Mouse (Mus musculus) left cerebral cortex, postnatal 4 days (tissue): Measurements from ENCODE around the gene Nr5a1. TPM values are rescaled to one million over a fixed set of nuclear protein-coding genes. Genes with fewer than 3 reads are reported as not detected.

ENCODE experiments used
- DNase-seq: peaks from one replicate; pipeline ENCODE4 v3.0.0-alpha.2; 2022
- intact Hi-C: fragments of 180-260 bp; cut with DNase I; formaldehyde crosslinking; loops from one replicate; pipeline ENCODE4 v1.15.1; 2025
- total RNA-seq, 2 experiments: library from RNA; stranded (reverse); gene quantifications; 2 replicates each; pipeline ENCODE4 v1.2.3; 2021

The Nr5a1 gene
- total RNA-seq, 2 experiments from 2014 or later, result 0.14 TPM; not detected in 1

- peak; percentile 36 for DNase-seq
- intact Hi-C loops, result no loop called here
Observed at GRCm38 (mm10) chr2:38706661-38707060, 7.7 kb downstream of the Nr5a1 start.

DNA sequence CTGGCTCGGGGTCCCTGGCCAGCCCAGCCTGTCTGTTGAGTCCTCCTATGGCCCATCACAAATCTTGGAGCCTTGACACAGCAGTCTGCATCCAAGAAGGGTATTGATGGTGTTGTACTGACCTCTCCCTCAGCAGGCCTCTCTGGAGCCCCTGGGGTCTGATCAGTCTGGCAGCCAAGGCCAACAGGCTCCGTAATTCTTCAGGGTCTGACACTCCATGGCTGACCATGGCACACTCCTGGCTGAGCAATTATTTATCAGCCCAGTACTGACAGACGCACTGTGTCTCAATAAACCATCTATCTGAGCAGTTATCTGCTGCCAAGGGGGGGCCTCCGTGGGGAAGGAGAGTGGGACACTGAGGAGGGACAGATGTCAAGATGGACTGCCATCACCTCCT, 9.3 kb downstream of the Nr5a1 start:
- DNase-seq, result no peak
- intact Hi-C loops, result no loop called here

DNA sequence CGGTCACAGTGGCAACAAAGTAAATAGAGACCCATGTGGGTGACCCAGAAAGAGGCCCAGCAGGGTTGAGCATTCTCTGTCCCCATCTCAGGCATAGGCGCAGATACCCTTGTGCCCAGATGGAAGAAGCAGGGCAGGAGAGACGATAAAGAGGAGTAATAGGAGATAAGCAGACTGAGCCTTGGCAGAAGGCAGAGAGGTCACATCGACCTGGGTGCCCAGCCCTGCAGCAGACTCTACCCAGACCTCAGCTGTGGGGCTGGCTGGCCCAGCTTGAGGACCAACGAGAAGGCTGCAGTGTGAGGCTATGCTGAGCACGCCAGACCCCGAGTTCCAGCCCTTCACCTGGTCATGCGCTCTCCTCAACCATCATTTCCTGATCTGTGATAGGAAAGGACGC, 10.0 kb downstream of the Nr5a1 start:
- intact Hi-C loops, result no loop called here

DNA sequence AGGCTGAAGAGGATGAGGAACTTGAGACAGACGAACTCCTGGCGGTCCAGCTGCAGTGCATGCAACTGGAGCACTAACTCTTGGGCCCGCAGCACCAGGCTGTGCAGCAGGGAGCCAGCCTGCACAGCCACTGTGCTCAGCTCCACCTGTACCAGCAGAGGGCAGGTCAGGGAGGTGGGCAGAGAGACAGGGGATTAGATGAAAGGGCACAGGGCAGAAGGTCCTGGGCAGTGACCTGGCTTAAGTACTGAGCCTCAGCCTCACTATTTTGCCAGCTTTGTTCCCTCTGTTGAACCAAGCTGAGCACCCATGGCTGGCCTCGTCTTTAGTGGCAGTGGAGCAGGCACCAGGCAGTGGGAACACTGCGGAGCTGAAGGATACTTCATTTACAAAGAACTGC, 14.2 kb downstream of the Nr5a1 start:
- intact Hi-C loops, result no loop called here
- DNase-seq, result no peak

More for the DNA sequence above, 10.0 kb downstream of the Nr5a1 start:
- DNase-seq, result no peak

DNA sequence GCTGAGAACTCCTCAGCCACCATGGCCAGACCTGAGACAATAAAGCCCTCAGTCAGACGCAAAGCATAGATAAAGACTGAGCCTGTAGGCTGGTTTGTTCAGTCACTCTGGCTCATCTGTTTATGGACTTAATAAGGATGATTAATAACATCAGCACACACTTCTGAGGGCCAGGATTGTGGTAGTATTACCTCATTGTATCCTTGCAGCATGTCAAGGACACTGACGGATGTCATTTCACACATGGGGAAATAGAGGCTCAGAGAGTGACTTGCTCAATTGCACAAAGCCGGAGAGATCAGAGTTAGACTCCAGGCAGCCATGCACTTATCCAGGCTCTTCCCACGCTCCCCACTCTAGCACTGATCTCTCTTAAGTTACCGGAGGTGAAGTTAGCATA, 15.7 kb downstream of the Nr5a1 start:
- intact Hi-C loops, result no loop called here
- no peak for DNase-seq

DNA sequence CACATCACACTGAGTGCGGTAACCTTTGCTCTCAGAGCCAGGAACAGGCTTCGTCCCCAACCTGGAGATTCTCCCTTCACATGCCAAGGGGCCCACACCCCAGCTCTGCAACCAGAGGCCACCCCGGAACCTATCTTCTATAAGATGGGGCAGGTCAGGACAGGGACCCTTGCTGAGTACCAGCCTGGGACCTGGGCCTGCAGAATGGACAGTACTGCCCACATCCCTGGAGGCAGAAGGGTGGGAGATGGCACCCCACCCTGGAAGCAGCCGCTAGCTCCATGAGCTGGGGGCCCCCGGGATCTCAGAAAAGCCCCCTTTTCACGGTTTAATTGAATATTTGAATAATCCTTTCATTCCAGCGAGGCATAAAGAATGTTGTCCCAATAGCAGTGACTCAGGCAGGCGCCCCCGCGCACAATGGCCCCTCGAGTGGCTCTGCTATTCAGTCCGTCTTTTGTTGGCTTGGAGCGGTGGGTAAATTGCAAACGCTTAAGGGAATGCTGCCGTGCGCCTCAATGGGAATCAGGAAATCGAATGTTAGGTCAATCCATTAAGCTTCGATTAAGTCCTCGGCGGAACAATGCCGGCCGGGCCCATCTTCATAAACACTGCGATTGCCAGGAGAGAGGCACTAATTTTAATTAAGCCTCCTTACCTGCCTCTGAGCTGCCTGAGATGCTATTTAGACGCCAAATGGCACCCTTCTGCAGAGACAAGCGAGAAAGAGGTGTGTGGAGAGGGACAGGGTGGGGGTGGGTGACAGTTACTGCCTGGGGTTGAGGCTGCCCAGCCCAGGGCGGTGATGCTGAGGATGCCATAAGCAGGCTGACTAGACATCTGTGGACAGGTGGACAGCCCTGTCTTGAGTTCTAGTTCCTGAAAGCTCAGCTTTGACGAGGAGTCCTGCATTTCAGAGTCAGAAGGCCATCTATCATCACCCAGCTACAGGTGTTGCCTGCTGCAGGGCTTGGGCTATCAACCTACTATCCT, 16.9 kb downstream of the Nr5a1 start:
- no peak for DNase-seq
- intact Hi-C loops, result no loop called here

- DNase-seq, result no peak
- intact Hi-C loops, result no loop called here
Observed at GRCm38 (mm10) chr2:38695770-38696169, 18.6 kb downstream of the Nr5a1 start.

GRCm38 (mm10) chr2:38691542-38691941, 22.8 kb downstream of the Nr5a1 start:
- peak; percentile 52 for DNase-seq
- intact Hi-C loops, result no loop called here

GRCm38 (mm10) chr2:38689881-38690280, 24.5 kb downstream of the Nr5a1 start:
- DNase-seq, result no peak
- intact Hi-C loops, result no loop called here

- intact Hi-C loops, result no loop called here
- peak; percentile 82 for DNase-seq
Observed at GRCm38 (mm10) chr2:38688791-38689520, 25.4 kb downstream of the Nr5a1 start.

DNA sequence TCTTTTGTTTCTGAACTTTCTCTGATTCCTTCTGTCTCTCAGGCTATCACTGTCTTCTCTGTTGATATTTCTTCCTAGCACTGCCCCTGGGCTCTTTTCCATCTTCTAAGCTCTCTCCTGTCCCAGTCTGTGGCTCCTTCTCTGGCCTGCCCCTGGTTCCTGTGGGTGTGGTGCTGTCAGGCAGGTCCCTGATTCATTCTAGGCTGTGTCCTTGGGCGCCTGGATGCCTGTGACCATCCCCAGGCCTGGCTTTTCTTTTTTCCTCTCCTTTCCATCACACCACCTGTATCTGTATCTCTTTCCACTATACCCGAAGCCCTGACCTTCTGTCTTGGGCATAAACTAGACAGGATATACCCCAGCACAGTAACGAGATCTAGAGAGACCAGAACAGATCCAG, 28.6 kb downstream of the Nr5a1 start:
- DNase-seq, result no peak
- intact Hi-C loops, result no loop called here

DNA sequence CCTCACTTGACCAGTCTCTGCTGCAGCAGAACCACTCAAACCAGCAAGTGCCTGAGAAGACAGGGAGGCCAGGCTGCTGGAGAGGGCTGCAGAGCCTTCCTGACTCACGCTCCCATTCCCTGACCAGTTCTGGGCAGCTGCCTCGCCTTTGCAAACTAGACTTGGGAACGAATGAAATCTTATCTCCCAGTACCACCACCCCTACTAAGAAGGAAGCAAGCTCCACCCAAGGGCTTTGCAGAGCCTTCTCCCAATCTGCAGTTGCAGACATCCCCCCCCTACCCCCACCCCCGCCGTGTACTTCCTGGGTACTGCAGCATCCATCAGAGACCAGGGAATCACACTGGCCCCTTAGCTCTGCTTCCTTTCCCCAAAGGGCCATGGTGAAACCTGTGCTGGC, 31.3 kb downstream of the Nr5a1 start:
- intact Hi-C loops, result no loop called here
- DNase-seq, result no peak

- no peak for DNase-seq
- intact Hi-C loops, result no loop called here
Observed at GRCm38 (mm10) chr2:38682209-38682608, 32.1 kb downstream of the Nr5a1 start.

GRCm38 (mm10) chr2:38678947-38679346, 35.4 kb downstream of the Nr5a1 start:
- DNase-seq, result no peak
- intact Hi-C loops, result no loop called here

GRCm38 (mm10) chr2:38675366-38675969, 38.9 kb downstream of the Nr5a1 start:
- DNase-seq, result peak; percentile 44
- intact Hi-C loops, result no loop called here

DNA sequence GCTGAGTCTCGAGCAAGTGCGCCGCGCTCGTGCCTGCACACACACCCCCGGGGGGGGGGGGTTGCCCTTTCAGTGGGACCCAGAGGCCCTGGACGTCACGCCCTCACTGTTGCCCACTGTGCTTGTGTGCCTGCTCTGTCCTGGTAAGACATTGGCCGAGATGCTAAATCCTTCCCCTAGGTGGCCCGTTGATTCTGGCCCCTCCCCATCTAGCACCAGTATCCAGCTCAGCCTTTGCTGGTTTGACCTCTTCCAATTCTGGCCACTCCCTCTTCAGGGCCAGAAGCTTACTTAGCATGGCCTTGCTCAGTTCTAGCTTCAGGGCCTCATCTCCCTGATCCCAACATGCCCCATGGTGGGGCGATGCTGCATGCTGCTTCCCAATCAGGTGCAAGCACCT, 41.8 kb downstream of the Nr5a1 start:
- intact Hi-C loops, result no loop called here
- DNase-seq, result no peak

GRCm38 (mm10) chr2:38668802-38669580, 45.4 kb downstream of the Nr5a1 start:
- intact Hi-C loops, result no loop called here
- DNase-seq, result no peak

DNA sequence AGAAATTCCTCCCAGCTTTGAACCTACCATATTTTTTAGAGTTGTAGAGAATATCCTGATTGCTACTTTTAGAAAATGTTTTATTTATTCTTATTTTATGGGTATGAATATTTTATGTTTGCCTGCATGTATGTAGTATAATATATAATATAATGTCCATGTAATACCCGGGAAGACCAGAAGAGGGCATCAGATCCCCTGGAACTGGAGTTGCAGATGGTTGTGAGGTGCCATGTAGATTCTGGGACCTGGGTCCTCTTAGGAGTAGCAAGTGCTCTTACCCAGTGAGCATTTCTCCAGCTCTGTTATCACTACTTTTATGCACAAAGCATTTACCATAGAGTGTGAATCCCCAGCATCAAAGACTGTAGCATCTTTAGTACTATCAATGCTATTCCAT, 52.9 kb downstream of the Nr5a1 start:
- intact Hi-C loops, result no loop called here
- DNase-seq, result no peak

DNA sequence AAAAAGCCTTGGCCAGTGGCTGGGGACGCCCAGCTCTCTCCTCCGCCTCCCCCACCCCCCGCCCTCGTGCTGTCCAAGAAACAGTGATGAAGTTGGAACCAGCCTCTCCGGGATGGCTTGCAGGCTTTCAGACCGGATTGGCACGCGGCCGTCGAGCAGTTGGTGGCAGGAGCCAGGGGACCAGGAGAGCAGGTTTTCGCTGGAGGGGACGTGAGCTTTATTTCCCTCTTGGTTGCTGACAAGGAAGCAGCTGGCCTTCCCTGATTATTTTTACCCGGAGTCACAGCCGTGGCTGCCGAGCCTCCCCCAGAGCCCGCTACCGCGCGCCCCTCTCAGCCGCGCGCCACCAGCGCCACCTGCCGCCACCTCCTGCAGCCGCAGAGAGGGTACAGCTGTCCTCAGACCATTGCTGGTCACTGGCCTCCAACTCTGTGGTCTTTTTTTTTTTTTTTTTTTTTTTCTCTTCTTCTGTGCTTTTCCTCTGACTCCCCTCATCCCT, 56.0 kb downstream of the Nr5a1 start:
- intact Hi-C loops, result no loop called here
- peak; percentile 87 for DNase-seq

- intact Hi-C loops, result loop anchor here (5.0 kb wide), 1 partner anchor 84 kb away; no protein-coding TSS in a partner anchor
Observed at GRCm38 (mm10) chr2:38653694-38654093, 60.6 kb downstream of the Nr5a1 start.

More at GRCm38 (mm10) chr2:38653694-38654093, 60.6 kb downstream of the Nr5a1 start:
- DNase-seq, result no peak
